Mouse (Mus musculus): Measurements from ENCODE around the gene Dlgap4.

GRCm38 (mm10) chr2:156743248-156743647 lies 129.7 kb downstream of the Dlgap4 start:
- TF ChIP-seq POLR2A (IDR thresholded peaks at IDR 0.05; ENCODE audit: control insufficient read depth in 1 of 2, insufficient read depth in 1 of 2, low read depth in 1 of 2, low read length in 2 of 2, poor library complexity in 1 of 2), result no peak
- TF ChIP-seq ZMIZ1 (IDR thresholded peaks at IDR 0.05; ENCODE audit: low read depth, low read length), result no peak
